Mouse (Mus musculus): ENCODE data around the gene Cdiptos.
A peak's percentile ranks its signal among the peaks of the same experiment; 100 is the strongest.

Gene Cdiptos

DNA sequence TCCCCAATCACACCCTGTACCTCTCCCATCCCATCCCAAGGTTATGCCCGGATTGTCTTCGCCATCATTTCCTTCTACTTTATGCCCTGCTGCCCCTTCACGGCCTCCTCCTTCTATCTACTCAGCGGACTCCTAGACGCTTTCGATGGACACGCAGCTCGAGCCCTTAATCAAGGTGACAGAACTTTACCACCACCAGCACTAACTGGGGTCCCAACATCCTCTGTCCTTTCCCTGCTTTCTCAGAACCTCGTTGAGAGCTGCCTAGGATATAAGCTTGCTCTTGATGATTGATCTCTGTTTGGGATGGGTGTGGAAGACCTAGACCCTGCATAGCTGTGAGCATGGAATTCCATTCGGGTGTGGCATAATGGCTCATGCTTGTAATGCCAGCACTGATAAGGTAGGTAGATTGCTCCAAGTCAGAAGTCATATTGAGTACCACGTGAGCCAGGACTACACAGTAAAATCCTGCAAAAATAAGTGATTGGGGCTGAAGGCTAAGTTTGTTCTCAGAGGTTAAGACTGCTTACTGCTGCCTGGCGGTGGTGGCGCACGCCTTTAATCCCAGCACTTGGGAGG, 1.1 kb upstream of the Cdiptos start:
- DNase-seq (ENCODE audit: low read depth, low spot score), result no peak

DNA sequence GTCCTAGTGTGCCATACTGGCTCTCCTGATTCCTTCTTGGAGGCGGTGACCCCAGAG, 177 bp downstream of the Cdiptos start, which contains the start of gene Cdipt:
Gene Cdipt, plus strand, starts transcription at position 22 of the 57 bp plus-strand sequence.
- DNase-seq (ENCODE audit: low read depth, low spot score), result no peak

DNA sequence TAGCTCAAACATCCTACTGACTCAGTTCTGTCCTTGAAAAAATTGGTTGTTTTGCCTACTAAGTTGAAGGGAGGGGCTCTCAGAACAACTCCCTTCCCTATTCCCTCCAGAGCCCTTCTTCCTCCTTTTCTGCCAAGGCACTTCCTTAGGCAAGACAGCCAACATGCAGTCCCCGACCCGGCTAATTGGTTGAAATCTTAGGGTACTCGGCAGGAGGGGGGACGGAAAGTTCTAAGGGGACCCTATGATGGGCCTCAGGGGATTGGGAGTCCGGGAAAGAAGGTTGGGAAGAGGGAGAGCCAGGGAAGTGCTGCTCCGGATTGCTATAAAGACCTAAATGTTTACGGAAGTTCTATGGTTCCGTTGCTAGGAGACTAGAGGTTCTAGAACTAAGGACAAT, 405 bp downstream of the Cdiptos start:
- DNase-seq (ENCODE audit: low read depth, low spot score), result no peak

DNA sequence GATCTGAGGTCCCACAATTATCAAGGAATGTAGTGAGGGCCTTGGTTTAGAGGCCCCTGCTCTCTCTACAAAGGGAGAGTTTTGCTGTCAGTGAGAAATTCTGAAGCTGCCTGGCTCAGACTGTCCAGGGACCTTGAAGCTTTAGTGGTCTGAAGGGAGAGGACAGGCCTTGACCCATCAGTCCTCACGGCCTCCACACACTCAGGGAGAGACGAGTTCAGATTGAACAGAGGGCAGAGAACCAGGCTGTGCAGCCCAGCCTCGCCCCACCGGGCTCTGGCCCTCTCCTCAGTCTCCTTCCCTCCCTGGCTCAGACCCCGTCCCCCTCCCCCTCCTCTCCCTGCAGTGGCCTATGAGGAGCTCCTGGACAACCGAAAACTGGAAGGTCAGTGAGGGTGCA, 8.5 kb downstream of the Cdiptos start:
- DNase-seq (ENCODE audit: low read depth, low spot score), result no peak

DNA sequence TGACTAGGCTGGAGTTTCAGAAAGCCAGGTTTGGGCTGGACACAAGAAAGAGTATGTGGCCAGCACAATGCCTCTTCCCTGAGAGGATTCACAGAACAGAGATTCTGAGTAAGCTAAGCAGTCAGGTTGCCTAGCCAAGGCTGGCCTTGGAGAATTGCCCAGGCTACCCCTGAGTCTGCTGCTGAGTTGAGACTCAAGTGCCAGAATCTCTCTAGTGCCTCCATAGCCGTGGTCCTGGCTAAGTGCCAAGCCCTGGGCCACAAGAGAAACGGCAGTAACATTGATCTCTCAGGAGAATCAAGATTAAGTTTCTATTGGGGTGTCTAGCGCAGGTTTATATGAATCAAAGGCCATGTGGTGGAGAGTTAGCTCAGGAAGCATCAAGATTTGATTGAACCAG, 10.3 kb downstream of the Cdiptos start:
- DNase-seq (ENCODE audit: low read depth, low spot score), result no peak

DNA sequence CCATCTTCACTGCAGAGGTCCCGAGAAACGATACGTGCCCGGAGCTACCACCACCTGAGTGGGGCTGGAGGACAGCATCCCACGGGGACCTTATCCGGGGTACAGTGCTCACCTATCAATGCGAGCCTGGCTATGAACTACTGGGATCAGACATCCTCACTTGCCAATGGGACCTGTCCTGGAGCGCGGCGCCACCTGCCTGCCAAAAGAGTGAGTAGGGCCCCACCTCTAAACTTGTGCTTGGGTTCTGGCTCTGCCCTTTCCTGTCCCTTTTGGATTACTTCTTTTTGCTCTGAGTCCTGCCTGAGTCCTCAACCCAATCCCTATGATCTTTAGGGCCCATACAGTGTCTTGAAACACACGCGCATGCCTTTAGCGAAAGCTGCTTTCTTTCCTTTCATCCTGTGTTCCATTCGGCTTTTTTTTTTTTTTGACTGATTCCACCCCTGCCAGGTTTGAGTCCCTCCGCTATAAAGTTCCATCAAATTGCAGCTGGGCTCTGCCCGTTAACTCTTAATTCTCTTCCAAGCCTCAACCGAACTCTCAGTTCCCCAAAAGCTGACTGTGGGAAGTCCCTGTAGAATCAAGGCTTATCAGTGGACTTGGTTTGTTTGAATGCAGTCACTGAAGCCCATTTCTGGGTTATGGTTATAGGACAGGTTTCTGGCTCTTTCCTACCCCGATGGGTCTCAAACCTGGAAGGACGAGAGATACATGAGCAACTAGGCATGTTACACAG, 12.2 kb downstream of the Cdiptos start:
- no peak for DNase-seq (ENCODE audit: low read depth, low spot score)

DNA sequence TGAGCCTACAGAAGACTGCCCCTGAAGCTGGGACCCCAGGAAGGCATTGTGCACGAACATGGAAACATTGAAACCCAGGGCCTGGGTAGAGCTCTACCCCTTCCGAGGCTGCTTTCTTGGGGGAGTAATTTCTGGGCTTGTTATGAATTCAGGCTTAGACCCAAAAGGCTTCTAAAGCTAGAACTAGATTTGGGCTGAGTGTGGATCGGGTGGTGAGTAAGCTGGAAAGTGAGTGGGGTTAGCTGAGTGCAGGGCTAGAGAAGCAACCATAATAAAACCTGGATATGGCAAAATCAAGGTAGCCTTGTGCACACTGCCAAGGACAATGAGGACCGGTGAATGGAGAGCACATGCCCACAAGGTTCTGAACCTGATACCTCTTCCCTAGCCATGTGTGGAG, 13.9 kb downstream of the Cdiptos start:
- no peak for DNase-seq (ENCODE audit: low read depth, low spot score)

DNA sequence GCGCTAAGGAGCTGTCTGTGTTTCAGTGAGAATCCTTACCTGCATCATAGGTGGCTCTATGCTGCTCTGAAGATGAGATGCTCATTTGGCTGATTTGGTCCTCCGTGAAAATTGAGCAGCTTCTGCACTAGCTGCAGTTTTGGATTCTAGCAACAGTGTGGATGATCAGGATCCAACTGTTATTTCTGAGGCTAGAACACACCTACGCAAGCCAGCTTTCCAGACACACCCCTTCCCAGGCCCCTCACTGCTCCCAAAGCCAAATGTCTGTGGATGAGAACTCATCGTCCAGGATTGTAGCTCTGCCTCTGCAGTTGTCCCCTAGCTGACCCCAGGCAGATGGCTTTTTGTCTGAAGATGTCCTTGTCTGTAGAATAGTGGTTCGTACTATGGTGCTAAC, 14.8 kb downstream of the Cdiptos start:
- DNase-seq (ENCODE audit: low read depth, low spot score), result no peak

DNA sequence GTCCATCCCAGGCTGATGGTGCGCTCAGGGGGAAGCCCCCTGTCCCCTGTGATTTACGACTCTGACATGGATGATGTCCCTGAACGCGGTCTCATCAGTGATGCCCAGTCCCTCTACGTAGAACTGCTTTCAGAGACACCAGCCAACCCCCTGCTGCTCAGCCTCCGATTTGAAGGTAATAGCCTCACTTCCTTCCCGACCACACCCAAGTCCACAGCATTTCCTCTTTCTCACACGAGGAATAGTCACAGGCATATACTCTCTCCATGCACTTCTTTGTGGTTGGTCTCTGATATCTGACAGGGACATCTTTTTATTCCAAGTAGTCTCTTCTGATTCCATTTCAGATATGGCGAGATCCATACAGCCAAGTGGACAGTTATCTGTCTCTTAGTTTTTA, 16.1 kb downstream of the Cdiptos start:
- no peak for DNase-seq (ENCODE audit: low read depth, low spot score)

DNA sequence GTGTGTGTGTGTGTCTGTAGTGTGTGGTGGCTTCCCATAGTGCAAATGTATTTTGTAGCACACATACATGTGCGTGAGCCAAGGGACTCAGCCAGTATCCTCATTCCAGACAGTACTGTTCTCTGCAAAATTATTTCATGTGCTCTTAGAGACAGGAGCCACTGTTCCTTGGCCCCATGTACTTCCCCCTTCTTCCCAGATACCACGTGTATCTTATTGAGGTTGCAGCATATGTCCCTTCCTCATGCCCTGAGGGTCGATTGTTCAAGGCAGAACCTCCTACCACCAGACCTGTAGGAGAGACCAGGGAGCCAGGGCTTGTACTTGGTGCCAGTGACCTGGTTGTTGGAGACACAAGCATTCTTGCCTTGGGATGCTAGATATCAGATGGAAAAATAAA, 20.8 kb downstream of the Cdiptos start:
- no peak for DNase-seq (ENCODE audit: low read depth, low spot score)

DNA sequence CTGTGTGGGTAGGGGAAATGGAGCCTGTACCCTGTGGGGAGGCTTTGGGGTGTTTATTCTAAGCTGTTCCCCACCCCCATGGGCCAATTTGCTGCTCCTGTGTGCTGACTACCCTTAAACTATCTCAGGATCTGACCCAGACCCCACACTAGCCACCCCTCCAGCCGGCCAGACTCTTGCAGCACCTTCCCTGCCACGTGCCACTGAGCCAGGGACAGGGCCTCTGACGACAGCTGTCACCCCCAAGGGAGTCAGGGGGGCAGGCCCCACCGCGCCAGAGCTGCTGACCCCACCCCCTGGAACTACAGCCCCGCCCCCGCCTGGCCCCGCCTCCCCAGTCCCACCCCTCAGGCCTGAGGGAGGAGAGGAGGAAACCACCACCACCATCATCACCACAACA, 23.3 kb downstream of the Cdiptos start:
- DNase-seq (ENCODE audit: low read depth, low spot score), result no peak

DNA sequence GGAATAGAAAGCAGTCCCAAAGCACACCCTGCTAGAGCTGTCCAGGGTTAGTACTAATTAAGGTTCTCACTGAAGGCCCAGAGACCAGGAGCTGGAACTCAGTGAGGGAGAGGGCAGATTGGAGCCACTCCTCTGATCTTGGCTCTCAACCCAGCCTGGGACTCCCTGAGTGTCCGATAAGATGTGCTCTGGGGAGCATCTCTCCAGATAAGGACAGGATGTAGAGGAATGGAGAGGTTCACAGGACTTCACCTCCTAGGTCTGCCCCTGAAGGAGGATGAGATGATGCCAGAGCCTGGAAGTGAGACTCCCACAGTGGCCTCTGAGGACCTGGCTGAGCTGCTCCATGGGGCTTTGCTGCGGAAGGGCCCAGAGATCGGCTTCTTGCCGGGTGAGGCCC, 24.2 kb downstream of the Cdiptos start:
- DNase-seq (ENCODE audit: low read depth, low spot score), result no peak

DNA sequence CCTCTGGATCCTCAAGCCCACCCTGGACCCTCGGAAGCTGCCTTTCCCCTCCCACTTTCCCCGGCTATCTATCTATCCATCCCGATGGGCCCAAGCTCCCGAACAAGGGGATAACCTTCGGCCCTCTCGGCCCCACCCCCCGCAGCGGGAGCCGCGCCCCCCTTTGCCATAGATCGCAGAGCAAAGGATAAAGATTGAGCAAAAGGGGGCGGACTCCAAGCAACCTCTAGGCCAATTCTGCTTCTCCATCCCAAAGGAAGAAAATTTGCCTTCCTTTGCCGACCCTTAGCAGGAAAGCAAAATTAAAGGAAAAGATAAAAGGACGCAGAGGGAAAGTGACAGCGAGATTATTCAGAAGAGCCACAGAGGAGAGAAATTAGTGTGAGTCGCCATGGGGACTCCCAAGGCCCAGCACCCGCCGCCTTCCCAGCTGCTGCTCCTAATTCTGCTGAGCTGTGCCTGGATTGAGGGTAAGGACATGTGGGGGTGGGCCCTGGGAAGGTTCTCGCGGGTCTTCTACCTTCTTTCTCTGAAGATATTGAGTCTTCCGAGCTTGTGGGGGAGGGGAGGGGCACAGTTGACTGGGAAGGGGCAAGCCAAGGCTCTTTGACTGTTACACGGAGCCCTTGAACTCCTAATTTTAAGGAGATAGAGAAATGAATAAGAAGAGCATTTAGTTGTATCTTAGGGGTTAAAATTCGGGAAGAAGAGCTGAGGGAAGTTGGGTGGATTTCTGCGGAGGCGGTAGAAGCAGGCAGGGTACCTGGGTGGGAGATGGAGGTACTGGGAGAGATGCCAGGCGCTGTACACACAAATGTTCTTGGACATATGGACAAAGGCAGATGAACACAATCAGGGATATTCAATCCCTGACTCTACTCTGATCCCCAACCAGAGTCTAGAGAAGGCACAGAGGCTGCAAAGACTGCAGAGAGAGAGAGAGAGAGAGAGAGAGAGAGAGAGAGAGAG, 25.0 kb downstream of the Cdiptos start:
- no peak for DNase-seq (ENCODE audit: low read depth, low spot score)

DNA sequence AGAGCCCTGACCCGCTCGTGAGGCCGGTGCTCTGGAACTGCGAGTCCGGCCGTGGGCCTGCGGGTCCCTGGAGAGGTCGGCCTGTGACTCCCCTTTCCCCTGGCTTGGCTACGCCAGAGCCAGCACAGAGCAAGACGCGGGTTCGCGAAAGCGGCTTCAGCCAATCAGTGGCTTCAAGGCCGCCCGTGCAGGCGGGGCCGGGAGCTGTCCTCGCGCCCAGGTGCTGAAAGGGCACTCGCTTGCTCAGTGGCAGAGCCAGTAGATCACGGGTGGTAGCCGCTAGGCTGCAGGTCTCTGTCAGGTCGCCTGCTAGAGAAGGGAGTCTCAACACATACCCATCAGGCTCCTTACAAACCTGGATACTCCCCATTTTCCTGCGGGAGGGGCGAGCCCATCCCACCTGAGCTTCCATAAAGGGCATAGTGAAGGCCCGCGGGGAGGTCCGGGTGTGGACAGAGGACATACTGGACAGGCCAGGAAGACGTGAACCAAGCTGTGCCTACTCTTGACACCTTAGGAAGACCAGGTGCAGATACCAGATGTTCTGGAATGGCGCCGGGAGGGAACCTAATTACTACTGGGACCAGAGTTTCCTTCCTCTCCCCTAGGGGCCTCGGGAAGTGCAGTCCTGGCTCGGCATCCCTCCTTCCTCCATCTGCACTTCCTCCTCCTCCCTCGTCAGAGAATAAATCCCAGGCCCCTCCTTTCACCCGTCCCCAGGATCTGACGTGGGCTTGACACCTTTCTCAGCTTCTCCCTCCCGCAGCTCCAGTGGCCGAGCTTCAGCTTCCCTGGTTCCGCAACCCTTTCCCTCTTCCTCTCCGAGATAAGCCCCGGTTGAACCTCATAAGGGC, 25.9 kb downstream of the Cdiptos start, which contains the start of gene Sez6l2:
Gene Sez6l2, plus strand, starts transcription at position 771 of the 854 bp plus-strand sequence.
- DNase-seq (ENCODE audit: low read depth, low spot score), result peak; percentile 83

DNA sequence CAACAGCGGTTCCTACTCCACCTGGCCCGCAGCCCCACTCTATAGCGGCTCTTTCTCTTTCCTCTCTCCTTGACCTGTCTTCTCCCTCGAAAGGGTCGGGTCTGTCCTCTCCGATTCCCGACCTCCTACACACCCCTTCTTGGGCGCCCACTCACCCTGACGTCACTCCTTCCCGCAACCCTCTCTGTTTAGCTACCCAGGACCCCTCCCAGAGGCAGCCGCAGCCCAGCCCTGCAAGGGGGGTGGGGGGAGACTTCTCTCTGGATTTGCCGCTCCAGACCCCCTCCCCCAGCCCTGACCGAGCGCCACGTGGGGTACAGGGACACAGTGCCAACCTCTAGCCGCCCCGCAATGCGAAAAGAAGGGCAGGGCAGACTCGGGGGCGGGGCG, 26.5 kb downstream of the Cdiptos start, which contains the start of gene Asphd1:
Gene Asphd1, minus strand, starts transcription at position 180 of the 390 bp plus-strand sequence.
- peak; percentile 46 for DNase-seq (ENCODE audit: low read depth, low spot score)

DNA sequence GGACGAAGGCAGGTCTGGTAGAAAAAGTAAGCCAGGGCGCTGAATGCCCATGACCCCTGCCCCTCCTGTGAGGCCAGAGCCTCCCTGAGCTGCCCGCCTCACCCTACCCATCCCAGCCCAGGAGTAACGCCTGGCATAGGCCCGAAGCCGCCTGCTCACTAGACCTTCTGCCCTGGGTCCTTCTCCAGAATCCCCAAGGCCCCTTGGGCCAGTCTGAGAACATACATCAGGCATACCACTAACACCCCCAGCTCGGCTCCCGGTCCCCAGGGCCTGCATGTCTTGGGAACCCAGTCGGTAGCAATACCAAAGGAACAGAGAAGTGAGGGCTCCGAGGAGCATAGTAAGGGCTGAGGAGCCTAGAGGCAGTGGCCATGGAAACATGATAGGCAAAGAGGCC, 27.3 kb downstream of the Cdiptos start:
- DNase-seq (ENCODE audit: low read depth, low spot score), result no peak

DNA sequence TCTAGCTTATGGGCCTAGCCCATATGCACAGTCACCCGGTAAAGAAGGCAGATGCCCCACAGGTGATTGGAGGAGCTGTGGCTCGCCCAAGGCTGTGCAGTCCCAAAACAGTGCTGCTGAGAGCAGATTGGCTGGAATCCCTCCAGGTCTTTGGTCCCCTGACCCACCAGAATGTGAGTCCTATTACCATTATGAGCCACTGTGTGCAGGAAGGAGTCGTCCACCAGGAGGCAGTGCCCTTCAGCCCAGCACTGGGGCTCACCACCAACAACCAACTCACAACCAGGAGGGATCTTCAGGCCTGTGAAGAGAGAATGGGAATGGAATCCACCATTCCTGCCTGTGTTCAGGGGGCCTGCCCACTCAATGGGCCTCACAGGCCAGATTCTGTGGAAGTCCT, 29.4 kb downstream of the Cdiptos start:
- DNase-seq (ENCODE audit: low read depth, low spot score), result no peak

DNA sequence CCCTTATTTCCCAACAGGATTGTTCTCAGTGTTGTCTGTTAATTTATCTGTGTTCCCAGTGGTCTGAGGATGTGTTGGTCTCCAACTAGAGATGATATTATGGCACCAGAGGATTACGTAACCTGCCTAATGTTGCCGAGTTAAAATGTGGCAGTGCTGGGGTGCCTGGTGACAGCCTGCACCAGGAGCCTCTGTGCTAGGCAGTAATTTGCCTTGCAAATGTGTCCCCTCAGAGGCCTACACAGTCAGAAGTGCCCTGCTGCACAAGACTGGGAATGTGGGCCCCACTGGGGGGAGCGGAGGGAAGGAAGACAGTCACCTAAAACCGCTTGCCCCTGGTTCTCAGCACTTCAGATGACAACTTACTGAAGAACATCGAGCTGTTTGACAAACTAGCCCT, 34.1 kb downstream of the Cdiptos start:
- DNase-seq (ENCODE audit: low read depth, low spot score), result no peak

DNA sequence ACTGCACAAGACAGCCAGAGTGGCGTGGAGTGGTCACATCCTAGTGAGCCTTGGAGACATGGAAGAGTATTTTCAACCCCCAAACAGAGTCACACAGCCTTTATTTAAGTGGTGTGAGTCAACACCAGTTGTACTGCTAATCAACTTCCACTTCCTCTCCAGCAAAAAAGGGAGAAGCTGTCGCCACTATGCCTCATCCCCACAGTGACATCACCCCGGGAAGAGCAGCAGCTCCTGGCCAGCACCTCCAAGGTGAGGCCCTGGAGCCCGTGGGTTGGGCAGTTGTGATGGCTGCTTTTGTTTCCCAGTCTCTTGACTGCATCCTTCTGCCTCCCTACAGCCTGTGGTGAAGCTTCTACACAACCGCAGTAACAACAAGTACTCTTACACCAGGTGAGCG, 34.7 kb downstream of the Cdiptos start:
- no peak for DNase-seq (ENCODE audit: low read depth, low spot score)

DNA sequence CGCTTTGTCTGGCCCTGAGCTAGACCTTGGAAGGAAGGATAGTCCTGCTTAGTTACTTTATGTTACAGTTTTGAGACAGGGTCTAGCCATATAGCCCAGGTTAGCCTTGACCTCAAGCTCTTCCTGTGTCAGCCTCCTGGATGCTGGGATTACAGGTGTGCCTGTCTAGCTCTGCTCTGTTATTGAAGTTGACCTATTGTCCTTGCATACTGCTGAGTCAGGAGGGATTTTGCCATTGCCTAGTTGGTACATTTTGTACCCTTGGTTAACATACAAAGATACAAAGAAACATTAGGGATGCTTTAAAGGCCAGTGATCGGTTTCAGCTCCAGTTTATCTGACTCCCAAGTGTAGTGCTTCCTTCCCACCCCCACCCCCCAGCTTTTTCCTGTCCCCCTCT, 43.2 kb downstream of the Cdiptos start:
- no peak for DNase-seq (ENCODE audit: low read depth, low spot score)

DNA sequence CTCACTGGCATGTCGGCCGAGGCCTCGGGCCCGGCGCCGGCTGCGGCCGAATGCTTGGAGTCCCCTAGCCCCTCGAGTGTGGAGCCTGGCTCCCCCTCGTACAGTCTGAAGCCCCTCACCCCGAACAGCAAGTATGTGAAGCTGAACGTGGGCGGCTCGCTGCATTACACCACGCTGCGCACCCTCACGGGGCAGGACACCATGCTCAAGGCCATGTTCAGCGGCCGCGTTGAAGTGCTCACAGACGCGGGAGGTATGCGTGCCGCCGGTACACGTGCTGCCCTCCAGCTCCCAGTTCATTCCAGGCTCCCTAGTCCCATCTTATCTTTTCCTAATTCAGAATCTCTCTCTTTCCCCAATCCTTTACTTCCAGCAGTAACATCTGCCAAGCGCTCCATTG, 46.9 kb downstream of the Cdiptos start:
- no peak for DNase-seq (ENCODE audit: low read depth, low spot score)
